Mouse (Mus musculus): ENCODE results near the gene Vars2.

Gene Vars2

GRCm38 (mm10) chr17:35692368-35692767 is 25.0 kb upstream of the Vars2 start:
- no peak for DNase-seq

DNA sequence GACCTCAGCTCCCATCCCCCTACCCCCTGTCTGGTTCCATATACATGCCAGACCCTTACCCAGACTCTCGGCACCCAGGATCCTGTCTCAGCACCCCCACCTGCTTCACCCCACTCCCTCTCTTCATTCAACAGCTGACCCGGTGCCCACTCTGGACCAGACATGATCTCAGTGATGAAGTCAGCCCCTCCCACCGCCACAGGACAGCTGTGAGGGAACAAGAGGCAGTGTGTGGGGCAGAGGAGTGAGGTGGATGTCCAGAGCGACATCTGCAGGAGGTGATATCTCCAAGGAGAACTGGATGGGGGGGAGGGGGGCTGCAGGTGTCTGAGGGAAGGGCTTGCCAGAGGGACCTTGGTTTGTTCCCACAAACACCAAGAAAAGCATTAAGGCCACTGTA is 24.4 kb upstream of the Vars2 start:
- no peak for DNase-seq

DNA sequence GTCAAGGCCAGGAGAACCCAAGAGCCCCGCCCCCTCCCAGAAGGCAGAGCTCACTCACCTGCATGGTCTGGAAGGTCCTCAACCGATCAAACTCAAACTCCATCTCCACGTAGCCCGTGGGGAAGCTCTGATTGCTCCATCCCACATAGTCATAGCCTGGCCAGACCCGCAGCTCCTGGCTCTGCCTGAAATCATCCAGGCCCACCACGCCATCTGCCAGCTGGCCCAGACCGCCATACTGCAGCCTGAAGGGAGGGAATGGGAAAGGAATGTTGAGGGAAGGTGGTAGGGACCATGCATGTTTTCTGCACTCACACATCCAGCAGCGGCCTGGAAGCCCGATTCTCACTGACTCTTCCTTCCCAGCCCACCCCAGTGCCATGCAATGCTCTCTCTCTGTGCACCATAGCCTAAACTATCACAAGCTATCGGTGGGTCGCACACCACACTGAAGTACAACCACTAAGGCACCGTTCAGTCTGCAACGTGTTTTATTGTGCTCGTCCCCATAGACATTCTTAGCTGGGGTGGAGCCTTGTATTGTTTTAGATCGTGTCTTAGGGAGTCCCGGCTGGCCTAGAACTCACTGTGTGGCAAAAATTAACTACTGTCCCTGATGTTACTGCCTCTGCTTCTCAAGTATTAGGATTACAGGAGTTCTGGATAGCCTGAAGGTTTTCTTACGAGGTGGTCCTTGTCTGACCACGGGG is 22.7 kb upstream of the Vars2 start:
- no peak for DNase-seq

- DNase-seq, result no peak
Measured at GRCm38 (mm10) chr17:35688347-35689175, 21.2 kb upstream of the Vars2 start.

DNA sequence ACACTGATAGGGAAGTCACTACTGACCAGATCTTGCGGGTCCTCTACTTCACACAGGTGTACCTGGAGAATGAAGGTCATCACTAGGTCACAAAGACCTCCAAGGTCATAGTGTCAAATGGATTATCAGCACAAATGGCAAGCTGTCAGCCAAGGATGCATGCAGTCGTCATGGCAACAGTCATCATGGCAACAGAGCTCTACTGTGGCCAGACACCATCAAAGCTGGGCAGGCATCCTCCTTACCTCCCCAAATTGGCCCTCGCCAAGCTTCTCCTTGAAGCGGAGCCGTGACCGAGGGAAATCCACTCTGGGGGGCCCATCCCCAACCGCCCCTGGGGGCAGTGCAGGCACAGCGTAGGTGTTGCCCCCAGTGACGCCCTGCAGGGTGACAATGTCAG is 17.7 kb upstream of the Vars2 start:
- DNase-seq, result no peak

GRCm38 (mm10) chr17:35681986-35682385 is 14.6 kb upstream of the Vars2 start:
- DNase-seq, result no peak

DNA sequence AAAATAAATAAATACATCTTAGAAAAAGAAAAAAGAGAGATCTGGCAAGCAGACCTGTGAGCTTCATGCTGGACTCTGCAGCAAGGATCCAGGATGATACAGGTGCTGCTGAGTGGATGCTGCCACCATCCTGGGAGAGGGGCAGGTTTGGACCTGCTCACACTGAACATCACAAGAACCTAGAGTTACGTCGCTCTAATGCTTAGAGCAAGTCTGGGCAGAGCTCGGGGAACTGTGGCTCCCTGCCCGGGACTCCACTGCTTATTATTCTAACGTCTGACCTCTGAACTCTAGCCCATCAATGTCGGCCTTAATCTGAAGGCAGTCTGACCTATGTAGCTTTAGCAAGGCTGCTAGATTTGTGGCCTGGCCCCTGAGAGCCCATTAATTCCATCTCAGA is 13.2 kb upstream of the Vars2 start:
- DNase-seq, result no peak

GRCm38 (mm10) chr17:35673416-35674035 is 6.1 kb upstream of the Vars2 start, which contains the start of gene Gtf2h4:
Gene Gtf2h4 (minus strand): TSS chr17:35673739.
- DNase-seq, result peak; percentile 82 to 91

DNA sequence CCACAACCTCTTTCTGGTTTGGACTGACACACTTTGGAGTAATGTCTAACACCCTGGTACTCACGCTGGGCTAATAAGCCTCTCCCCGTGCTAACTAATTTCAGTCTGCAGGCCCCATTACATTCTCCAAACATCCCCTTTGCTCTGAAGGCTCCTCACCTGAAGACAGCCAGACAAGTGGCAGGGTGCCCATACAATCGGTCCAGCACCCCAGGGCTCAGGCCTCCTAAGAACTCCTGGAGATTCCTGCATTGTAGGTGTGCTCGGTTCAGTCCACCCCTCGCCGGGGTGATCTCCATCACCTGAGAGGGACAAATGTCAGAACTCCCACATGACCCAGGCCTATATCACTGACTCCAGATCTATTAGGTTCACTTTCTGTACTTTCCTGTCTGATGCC is 5.1 kb upstream of the Vars2 start:
- no peak for DNase-seq

DNA sequence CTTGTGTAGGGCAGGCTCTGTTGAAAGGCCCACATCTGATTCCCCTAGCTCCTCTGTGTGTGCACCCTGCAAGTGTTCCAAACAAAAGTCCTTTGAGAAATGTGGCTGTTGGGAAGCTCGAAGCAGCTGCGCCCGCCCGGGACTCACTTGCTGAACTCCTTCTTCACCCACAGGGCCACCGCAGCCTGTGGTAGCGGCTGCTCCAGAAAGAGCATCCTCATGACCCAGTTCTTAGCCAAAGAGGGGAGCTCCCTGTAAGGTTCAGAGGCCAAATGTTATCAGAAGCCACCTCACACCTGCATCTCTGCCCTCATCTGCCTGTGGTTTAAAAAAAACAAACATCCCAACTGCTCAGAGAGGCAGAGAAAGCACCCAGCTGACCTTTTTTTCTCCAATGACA is 4.5 kb upstream of the Vars2 start:
- no peak for DNase-seq

- no peak for DNase-seq
Measured at GRCm38 (mm10) chr17:35669731-35670130, 2.3 kb upstream of the Vars2 start.

DNA sequence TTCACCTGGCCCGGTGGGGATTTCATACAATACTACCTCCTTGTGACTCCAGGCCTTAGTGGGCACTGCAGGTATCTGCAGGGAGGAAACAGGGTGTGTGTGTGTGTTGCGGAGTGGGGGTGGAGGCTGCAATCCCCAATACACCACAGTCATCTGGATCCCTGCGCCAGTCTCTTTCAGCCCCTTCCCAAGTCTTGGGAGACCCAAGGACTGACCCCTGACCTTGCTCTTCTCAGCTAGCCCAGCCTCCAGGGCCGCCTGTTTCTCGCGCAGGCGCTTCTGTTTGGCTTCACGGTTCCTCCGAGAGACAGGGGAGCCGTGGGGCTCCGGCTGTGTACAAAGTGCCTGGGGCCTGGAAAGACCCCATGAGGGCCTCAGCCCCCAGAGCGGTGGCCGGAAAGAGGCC is 538 bp downstream of the Vars2 start:
- no peak for DNase-seq

DNA sequence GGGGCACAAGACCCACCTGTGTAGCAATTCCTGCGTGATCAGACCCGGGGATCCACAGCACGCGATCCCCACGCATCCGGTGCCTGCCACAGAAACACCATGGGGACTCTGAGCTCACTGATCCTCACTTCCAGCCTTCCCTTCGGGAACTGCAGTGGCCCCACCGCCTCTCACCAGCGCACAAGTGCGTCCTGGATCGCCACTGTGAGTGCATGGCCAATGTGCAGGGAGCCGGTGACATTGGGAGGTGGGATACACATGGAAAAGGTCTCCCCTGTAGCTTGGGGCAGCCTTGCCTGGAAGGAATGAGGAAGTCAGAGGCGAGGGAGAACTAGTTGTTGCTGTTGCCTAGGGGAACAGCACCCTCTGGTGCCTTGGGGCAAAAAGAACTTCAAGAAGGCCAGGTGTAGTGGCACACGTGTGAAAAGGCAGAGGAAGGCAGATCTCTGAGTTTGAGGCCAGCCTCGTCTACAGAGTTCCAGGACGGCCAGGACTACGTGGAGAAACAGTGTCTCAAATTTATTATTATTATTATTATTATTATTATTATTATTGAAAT is 1.4 kb downstream of the Vars2 start:
- DNase-seq, result peak in 1 of 2 experiments; percentile 40

DNA sequence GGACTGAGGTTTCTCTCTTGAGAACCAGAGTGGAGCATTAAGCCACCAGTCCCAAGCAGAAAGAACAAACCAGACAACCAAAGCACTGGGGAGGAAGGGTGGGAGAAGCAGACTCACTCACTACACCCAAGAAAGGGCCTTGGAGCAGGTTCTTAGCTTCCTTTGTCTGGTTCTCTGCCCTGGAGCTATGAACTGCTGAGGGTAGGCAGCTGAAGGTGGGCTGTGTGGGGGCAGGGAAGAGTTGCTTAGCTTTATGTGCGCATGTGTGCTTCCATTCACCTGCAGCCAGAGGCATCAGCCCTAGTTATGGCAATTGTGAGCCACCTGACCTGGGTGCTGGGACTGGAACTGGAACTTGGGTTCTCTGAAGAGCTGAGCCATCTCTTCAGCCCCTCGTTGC is 14.3 kb downstream of the Vars2 start:
- no peak for DNase-seq

DNA sequence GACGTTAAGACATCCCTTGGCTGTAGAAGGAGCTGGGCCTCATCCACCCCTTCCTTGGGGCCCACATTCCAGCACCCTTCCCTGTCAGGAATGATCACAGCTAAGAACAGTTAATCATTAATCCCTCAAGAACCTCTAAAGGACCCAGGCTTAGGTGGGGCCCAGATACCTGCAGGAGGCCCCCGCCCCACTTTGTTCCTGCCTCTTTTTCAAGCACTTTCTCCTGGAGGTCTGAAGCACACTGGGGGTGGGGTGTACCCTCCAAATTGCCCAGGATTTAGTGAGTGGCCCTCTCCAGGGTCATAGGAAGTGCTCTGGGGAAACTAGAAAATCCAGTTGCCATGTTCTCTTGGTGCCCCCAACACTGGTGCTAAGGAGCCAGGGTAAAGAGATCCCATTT is 18.0 kb downstream of the Vars2 start:
- no peak for DNase-seq

DNA sequence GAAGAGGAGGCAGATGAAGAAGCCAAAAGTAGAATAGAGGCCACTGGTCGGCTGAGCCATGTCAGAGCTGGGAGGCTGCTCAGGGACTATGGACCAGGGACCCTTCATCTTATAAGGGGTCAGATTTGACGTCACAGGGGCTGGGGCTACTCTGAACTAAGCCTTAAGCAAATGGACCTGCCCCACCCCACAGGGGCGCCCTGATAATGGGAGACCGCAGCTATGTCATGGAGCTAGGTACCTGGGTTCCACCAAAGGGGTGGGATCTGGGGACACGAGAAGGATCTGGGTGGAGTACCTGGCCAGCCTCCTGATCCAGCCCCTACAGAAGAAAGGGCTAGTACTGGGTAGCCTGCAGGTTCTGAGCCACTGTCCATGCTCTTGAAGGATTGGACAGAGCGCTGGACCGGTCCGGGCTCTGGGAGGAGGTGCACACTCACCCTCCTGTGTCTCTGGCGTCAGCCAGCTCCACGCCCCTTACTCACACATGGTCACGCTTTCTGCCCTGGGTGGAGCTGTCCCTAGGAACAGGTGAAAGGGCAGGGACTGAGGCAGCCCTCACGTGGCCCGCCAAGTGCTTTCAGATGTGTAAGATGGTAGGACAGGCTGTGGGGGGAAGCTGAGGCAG is 23.7 kb downstream of the Vars2 start, which contains the start of gene Mucl3:
Gene Mucl3, minus strand, starts transcription at position 87 of the 628 bp plus-strand sequence.
- DNase-seq, result no peak

- DNase-seq, result no peak
Measured at GRCm38 (mm10) chr17:35639352-35639751, 28.0 kb downstream of the Vars2 start.

GRCm38 (mm10) chr17:35638475-35639190 is 28.8 kb downstream of the Vars2 start:
- DNase-seq, result peak; percentile 34 to 60

- DNase-seq, result peak; percentile 32 to 66
Measured at GRCm38 (mm10) chr17:35636363-35636762, 31.0 kb downstream of the Vars2 start.

DNA sequence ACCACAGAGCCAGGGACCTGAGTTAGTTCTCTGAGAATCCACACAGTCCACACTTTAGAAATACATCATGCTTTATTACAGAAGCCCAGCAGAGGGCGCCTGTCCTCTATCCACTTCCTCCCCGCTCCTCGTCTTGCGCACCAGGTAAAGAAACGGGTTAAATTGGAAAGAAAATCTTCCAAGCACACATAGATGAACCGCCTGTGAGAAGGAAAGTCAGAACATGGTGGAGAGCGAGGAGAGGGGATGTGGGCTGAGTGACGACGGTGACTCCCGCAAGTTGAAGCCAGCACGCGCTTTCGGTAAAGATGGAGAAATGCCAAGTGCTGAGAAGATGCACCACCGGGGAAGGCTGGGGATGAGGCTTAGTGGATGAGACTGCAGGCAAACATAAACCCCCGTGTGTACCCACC is 31.7 kb downstream of the Vars2 start:
- DNase-seq, result peak; percentile 82 to 86

GRCm38 (mm10) chr17:35635202-35635601 is 32.2 kb downstream of the Vars2 start:
- DNase-seq, result no peak

- peak; percentile 32 to 56 for DNase-seq
Measured at GRCm38 (mm10) chr17:35633992-35634391, 33.4 kb downstream of the Vars2 start.
